Mouse (Mus musculus) embryonic fibroblast, embryonic 13.5 days (primary cell): ENCODE results near the gene Myh3.

Source experiments
- CTCF ChIP-seq: IDR thresholded peaks from 2 replicates; pipeline ENCODE4 v1.5.1; 2011; ENCODE audit warnings: mild to moderate bottlenecking, control low read depth, low read length, moderate library complexity, borderline replicate concordance; ENCODE audit not compliant: insufficient read depth
- POLR2A ChIP-seq: IDR thresholded peaks from 2 replicates; pipeline ENCODE4 v1.6.1; 2011; ENCODE audit warnings: low read depth, mild to moderate bottlenecking, control low read depth, low read length, moderate library complexity

GRCm38 (mm10) chr11:67078000-67078399, at the start of gene Myh3:
- TF ChIP-seq POLR2A (no peak), CTCF (no peak)
